Mouse (Mus musculus) limb, embryonic 12.5 days (tissue): ENCODE measurements around the gene Itga5. TPM values are rescaled to one million over a fixed set of nuclear protein-coding genes. Genes with fewer than 3 reads are reported as not detected.
"Not testable (repeated sequence)": the region's sequence is repeated elsewhere in the genome, so short reads cannot be mapped to it uniquely, and the experiment has no call there.

ENCODE experiments used
- ATAC-seq: fragments of 200-750 bp; cut with Nextera tagmentation; 2 replicates; pipeline ENCODE4 v1.8.0; 2017; ENCODE audit warnings: low read depth, moderate TSS enrichment; ENCODE audit not compliant: insufficient number of reproducible peaks, insufficient read depth, low FRiP score, low TSS enrichment
- H3K27ac ChIP-seq: fragments of 300-500 bp; sonication (generic); 2 replicates; pipeline ENCODE4 v1.5.1; 2016; ENCODE audit warnings: mild to moderate bottlenecking, moderate library complexity
- H3K27me3 ChIP-seq: fragments of 300-500 bp; sonication (generic); 2 replicates; pipeline ENCODE4 v1.6.1; 2016; ENCODE audit warnings: mild to moderate bottlenecking, moderate library complexity
- H3K36me3 ChIP-seq: fragments of 300-500 bp; sonication (generic); 2 replicates; pipeline ENCODE4 v1.6.1; 2016; ENCODE audit warnings: mild to moderate bottlenecking, moderate library complexity
- H3K4me1 ChIP-seq: fragments of 300-500 bp; sonication (generic); replicated peaks from 2 replicates; pipeline ENCODE4 v1.6.1; 2016
- H3K4me2 ChIP-seq: fragments of 300-500 bp; sonication (generic); 2 replicates; pipeline ENCODE4 v1.6.1; 2016; ENCODE audit warnings: mild to moderate bottlenecking, moderate library complexity
- H3K4me3 ChIP-seq: fragments of 300-500 bp; sonication (generic); replicated peaks from 2 replicates; pipeline ENCODE4 v1.5.1; 2016; ENCODE audit warnings: mild to moderate bottlenecking
- H3K9ac ChIP-seq: fragments of 300-500 bp; sonication (generic); replicated peaks from 2 replicates; pipeline ENCODE4 v1.6.1; 2016; ENCODE audit warnings: mild to moderate bottlenecking, moderate library complexity
- H3K9me3 ChIP-seq: fragments of 300-500 bp; sonication (generic); 2 replicates; pipeline ENCODE4 v1.6.1; 2016; ENCODE audit warnings: mild to moderate bottlenecking, moderate library complexity
- WGBS: fragments of 180-500 bp; shearing (Covaris S2); methylation state at CpG from one replicate; pipeline ENCODE4 v1.1.7; 2016; 5-methylcytosine and 5-hydroxymethylcytosine counted together
- polyA plus RNA-seq: library from polyadenylated mRNA; unstranded; fragments of >200 nt; fragmentation: Nextera tagmentation; extraction: Ambion mirVana; gene quantifications from 2 replicates; pipeline ENCODE4 v1.2.1, GENCODE M21; 2016

Gene Itga5
- polyA plus RNA-seq: 45.1 and 50.5 TPM in 2 replicates

GRCm38 (mm10) chr15:103366376-103367149, at the start of gene Itga5:
Itga5 (minus strand) TSS chr15:103366763.
- no peaks in the 10 kb centered on the region for H3K27me3 ChIP-seq
- H3K27ac ChIP-seq: peak within 1 kb of the TSS; percentile 95
- H3K9ac ChIP-seq: peak within 1 kb of the TSS; percentile 97
- no peaks in the 10 kb centered on the region for H3K9me3 ChIP-seq
- no peaks in the 10 kb centered on the region for H3K36me3 ChIP-seq
- WGBS: under 1% methylated on average over 50 of the region's 51 CpGs
- peak within 1 kb of the TSS; percentile 91 for H3K4me3 ChIP-seq
- peak within 1 kb of the TSS; percentile 79 for H3K4me2 ChIP-seq
- peaks cover 31% of the 10 kb centered on the region for H3K4me1 ChIP-seq
- ATAC-seq: peak; percentile 60

- H3K4me3 ChIP-seq, ATAC-seq, H3K27ac ChIP-seq, H3K4me1 ChIP-seq, H3K9ac ChIP-seq, H3K4me2 ChIP-seq, H3K27me3 ChIP-seq, H3K36me3 ChIP-seq, H3K9me3 ChIP-seq: not testable (repeated sequence)
- WGBS: 96% methylated on average over 3 of the region's 3 CpGs
Measured at GRCm38 (mm10) chr15:103405586-103405985, 39.0 kb upstream of the Itga5 start.

- H3K4me1 ChIP-seq: no peaks in the 10 kb centered on the region
- WGBS: 91% methylated on average over 5 of the region's 5 CpGs
- H3K27ac ChIP-seq: no peak overlapping the region
- no peaks in the 10 kb centered on the region for H3K9me3 ChIP-seq
- H3K27me3 ChIP-seq: no peaks in the 10 kb centered on the region
- no peaks in the 10 kb centered on the region for H3K36me3 ChIP-seq
- H3K4me3 ChIP-seq: no peak overlapping the region
- H3K9ac ChIP-seq: no peak overlapping the region
- ATAC-seq: no peak
- no peak overlapping the region for H3K4me2 ChIP-seq
Measured at GRCm38 (mm10) chr15:103401361-103401760, 34.8 kb upstream of the Itga5 start.

- no peak overlapping the region for H3K4me2 ChIP-seq
- no peak for ATAC-seq
- H3K9me3 ChIP-seq: no peaks in the 10 kb centered on the region
- no peaks in the 10 kb centered on the region for H3K27me3 ChIP-seq
- H3K4me1 ChIP-seq: no peaks in the 10 kb centered on the region
- no peak overlapping the region for H3K27ac ChIP-seq
- no peak overlapping the region for H3K9ac ChIP-seq
- H3K4me3 ChIP-seq: no peak overlapping the region
- no peaks in the 10 kb centered on the region for H3K36me3 ChIP-seq
Measured at GRCm38 (mm10) chr15:103393577-103393976, 27.0 kb upstream of the Itga5 start.

- no peak overlapping the region for H3K4me3 ChIP-seq
- no peaks in the 10 kb centered on the region for H3K9me3 ChIP-seq
- 53% methylated on average over 4 of the region's 4 CpGs for WGBS
- no peak overlapping the region for H3K4me2 ChIP-seq
- H3K27ac ChIP-seq: no peak overlapping the region
- H3K4me1 ChIP-seq: peaks cover 2% of the 10 kb centered on the region; the same call in 1 of the 2 replicates
- no peaks in the 10 kb centered on the region for H3K27me3 ChIP-seq
- H3K36me3 ChIP-seq: no peaks in the 10 kb centered on the region
- no peak for ATAC-seq
- no peak overlapping the region for H3K9ac ChIP-seq
Measured at GRCm38 (mm10) chr15:103388556-103389145, 22.1 kb upstream of the Itga5 start.

GRCm38 (mm10) chr15:103383771-103384488, 17.4 kb upstream of the Itga5 start:
- no peak for ATAC-seq
- WGBS: 70% methylated on average over 7 of the region's 7 CpGs
- Histone ChIP-seq H3K36me3 (no peaks in the 10 kb centered on the region), H3K4me3 (no peak overlapping the region), H3K9me3 (no peaks in the 10 kb centered on the region), H3K27me3 (no peaks in the 10 kb centered on the region), H3K4me1 (peaks cover 15% of the 10 kb centered on the region), H3K27ac (no peak overlapping the region), H3K9ac (no peak overlapping the region), H3K4me2 (no peak overlapping the region)

GRCm38 (mm10) chr15:103382795-103383406, 16.3 kb upstream of the Itga5 start:
- no peak for ATAC-seq
- no peak overlapping the region for H3K4me3 ChIP-seq
- H3K4me2 ChIP-seq: no peak overlapping the region
- no peaks in the 10 kb centered on the region for H3K36me3 ChIP-seq
- H3K27ac ChIP-seq: no peak overlapping the region
- H3K9ac ChIP-seq: no peak overlapping the region
- WGBS: 25% methylated on average over 5 of the region's 5 CpGs
- no peaks in the 10 kb centered on the region for H3K9me3 ChIP-seq
- H3K4me1 ChIP-seq: peaks cover 25% of the 10 kb centered on the region
- H3K27me3 ChIP-seq: no peaks in the 10 kb centered on the region

GRCm38 (mm10) chr15:103382075-103382474, 15.5 kb upstream of the Itga5 start:
- H3K9me3 ChIP-seq: no peaks in the 10 kb centered on the region
- no peak overlapping the region for H3K27ac ChIP-seq
- no peaks in the 10 kb centered on the region for H3K27me3 ChIP-seq
- ATAC-seq: no peak
- H3K9ac ChIP-seq: no peak overlapping the region
- H3K4me3 ChIP-seq: no peak overlapping the region
- 91% methylated on average over 2 of the region's 2 CpGs for WGBS
- no peak overlapping the region for H3K4me2 ChIP-seq
- no peaks in the 10 kb centered on the region for H3K36me3 ChIP-seq
- peaks cover 34% of the 10 kb centered on the region for H3K4me1 ChIP-seq

- no peaks in the 10 kb centered on the region for H3K27me3 ChIP-seq
- no peaks in the 10 kb centered on the region for H3K36me3 ChIP-seq
- no peak overlapping the region for H3K9ac ChIP-seq
- peak; percentile 40; the same call in 1 of the 2 replicates for ATAC-seq
- no peak overlapping the region for H3K4me3 ChIP-seq
- 57% methylated on average over 3 of the region's 3 CpGs for WGBS
- H3K4me2 ChIP-seq: no peak overlapping the region
- H3K27ac ChIP-seq: peak overlapping the region; percentile 37; the same call in 1 of the 2 replicates
- H3K9me3 ChIP-seq: no peaks in the 10 kb centered on the region
- H3K4me1 ChIP-seq: peaks cover 40% of the 10 kb centered on the region
Measured at GRCm38 (mm10) chr15:103378665-103379356, 12.2 kb upstream of the Itga5 start.

- Histone ChIP-seq H3K4me2 (no peak overlapping the region), H3K36me3 (no peaks in the 10 kb centered on the region), H3K9me3 (no peaks in the 10 kb centered on the region), H3K4me3 (no peak overlapping the region), H3K27me3 (no peaks in the 10 kb centered on the region), H3K4me1 (peaks cover 32% of the 10 kb centered on the region), H3K9ac (no peak overlapping the region), H3K27ac (peak overlapping the region; percentile 67; the same call in 1 of the 2 replicates)
- ATAC-seq: peak; percentile 39; the same call in 1 of the 2 replicates
- WGBS: 69% methylated on average over 3 of the region's 3 CpGs
Measured at GRCm38 (mm10) chr15:103377752-103378664, 11.4 kb upstream of the Itga5 start.
